Mouse (Mus musculus) subcutaneous adipose tissue, adult 2 months (tissue): ENCODE measurements around the gene Slc22a2. TPM values are rescaled to one million over a fixed set of nuclear protein-coding genes. Genes with fewer than 3 reads are reported as not detected.

Experiments
- polyA plus RNA-seq: library from polyadenylated mRNA; depleted of rRNA; stranded (reverse); fragments of >200 nt; gene quantifications from 2 replicates; pipeline ENCODE4 v1.2.3, GENCODE M21; 2012; ENCODE audit warnings: low replicate concordance; rRNA removed

Gene Slc22a2
- polyA plus RNA-seq, result 0.41 and 2.7 TPM in 2 replicates

DNA sequence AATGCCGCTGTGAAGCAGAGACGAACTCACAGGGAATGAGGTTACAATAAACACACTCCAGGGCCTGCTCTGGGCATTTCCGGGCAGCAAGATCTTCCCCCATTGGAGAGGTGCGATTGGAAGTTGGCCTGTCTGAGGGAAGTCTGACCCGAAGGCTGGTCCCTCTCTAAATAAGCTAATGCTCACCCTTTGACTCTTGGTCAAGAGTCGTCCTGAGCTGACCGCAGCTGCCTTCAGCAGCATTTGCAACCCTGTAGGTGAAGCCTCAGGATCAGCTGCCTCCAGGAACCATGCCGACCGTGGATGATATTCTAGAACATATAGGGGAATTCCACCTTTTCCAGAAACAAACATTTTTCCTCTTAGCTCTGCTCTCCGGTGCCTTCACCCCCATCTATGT lies at the start of gene Slc22a2:
Gene Slc22a2 (plus strand): TSS at position 142 of the 400 bp plus-strand sequence.

DNA sequence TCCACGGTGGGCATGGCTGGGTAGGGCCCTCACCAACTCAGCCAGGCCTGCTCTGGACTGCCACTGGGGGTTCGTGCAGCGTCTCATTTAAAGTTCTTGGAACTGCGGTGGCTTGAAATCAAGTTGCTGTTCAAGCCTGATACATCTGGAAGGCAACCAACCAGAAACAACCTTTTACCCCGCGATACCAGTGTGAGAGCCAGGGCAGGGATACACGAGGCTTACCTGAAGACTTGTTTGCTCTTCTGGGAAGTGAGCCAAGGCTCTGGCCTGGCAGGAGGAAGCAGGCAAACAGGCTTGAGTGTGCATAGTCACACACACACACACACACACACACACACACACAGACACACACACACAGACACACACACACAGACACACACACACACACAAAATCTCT lies 91.7 kb downstream of the Slc22a2 start, which contains the start of gene Slc22a1:
Gene Slc22a1 (minus strand): TSS at position 184 of the 400 bp plus-strand sequence.

Other genes starting within 250 kb of the Slc22a2 start
- 0.09 and 0.32 TPM in 2 replicates for gene Plg, start 205.5 kb upstream of the Slc22a2 start, polyA plus RNA-seq
- 34.4 and 55.3 TPM in 2 replicates for gene Slc22a3, start 76.4 kb upstream of the Slc22a2 start, polyA plus RNA-seq
- gene Slc22a1, start 91.7 kb downstream of the Slc22a2 start, polyA plus RNA-seq, result 0.06 and 0.87 TPM in 2 replicates
- gene Igf2r, start 185.5 kb downstream of the Slc22a2 start, polyA plus RNA-seq, result 26.6 and 48.4 TPM in 2 replicates